Mouse (Mus musculus): ENCODE measurements around the gene Cdcp2. TPM values are rescaled to one million over a fixed set of nuclear protein-coding genes. Genes with fewer than 3 reads are reported as not detected.

Cdcp2 gene
- not detected for total RNA-seq (2021)
- long read RNA-seq: 0 reads

DNA sequence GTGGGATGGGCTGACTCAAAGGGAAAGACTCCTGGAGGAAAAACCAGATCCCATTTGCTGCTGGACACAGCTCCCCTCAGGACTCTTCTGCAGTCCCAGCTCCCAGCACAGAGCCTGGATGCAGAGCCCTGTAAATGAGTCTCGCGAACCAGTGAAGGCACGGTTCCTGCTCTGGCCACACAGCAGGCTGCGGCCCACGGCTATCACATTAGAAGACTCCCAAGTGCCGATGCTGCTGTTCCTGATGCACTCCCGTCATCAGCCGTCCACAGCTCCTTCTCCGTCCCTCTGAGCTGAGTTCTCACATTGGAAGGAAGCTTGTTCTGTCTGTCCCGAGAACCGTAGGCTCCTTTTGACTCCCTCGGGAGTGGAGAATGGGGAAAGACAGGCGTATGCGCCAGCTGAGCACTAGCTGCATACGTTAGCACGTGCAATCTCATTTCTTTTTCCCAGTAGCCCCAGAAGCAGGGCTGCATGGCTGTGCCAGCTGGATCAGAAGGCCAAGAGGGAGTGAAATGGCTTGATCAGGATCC, at the start of gene Cdcp2:
Cdcp2 (plus strand) TSS at position 51 of the 533 bp plus-strand sequence.
- no peak for DNase-seq (ENCODE audit: low spot score in 2 of 2)

DNA sequence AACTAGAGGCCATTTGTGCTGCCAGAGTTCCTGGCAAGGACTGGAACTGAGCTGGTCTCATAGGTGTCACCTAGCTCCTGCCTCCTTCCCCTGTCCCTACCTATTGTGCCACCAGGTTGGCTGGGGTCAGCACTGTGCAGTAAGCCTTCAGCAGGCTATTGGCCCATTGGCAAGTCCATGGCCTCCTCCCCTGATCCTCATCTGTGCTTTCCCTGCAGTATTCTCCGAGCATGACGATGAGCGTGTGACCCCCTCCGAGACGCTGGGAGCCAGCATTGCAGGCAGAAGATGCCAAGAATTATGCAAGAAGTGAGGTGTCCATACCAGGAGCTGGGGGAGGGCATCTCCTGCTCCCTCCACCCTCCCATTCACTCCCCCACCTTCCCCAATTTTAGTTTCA, 48.9 kb upstream of the Cdcp2 start:
- DNase-seq (ENCODE audit: low spot score in 2 of 2): no peak

DNA sequence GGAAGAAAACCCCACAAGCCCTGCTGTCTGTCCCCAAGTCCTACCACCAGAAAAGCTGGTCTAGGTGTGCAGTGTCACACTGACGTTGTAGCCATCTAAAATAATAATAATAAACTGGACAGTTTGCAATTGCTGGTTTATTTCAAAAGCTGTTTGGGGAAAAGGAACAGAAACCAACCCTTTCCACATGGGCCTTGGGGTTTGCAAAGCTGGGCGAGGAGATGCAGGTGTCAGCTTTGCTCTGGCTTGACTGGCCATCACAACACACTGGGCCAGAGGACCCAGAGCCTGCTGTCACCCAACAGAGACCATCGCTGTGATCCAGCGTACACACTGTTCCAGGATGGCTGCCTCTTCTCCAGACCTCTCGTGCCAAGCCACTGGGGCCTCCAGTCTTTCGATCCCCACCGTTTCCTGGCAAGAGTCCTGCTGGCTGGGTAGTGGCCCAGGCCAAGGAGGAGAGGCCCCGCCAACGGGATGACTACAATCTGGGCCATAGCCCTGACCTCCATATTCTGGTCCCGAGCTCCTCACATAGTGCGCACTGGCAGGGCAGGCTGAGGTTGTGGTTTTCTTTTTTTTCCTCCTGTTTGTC, 48.0 kb upstream of the Cdcp2 start:
- DNase-seq (ENCODE audit: low spot score in 2 of 2): peak in 1 of 2 experiments; percentile 52

DNA sequence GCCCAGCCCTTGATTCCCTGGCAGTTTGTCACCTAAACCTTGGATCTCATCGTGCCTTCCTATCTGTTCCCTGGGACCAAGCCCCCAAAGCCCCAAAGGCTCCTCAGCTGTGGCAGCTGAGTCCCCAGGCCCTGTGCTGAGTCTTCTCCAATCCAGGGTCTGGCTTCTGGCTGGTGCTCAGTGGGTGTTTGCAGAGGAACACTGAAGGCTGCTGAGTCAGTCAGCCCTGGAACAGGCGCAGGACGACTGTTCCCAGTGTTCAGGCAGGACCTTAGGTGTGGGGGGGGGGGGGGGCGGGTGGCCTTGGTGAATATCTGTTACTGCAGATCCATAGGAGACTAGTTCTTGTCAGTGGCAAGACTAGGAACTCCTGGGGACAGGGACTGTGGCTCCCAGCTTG, 44.8 kb upstream of the Cdcp2 start:
- DNase-seq (ENCODE audit: low spot score in 2 of 2): no peak

DNA sequence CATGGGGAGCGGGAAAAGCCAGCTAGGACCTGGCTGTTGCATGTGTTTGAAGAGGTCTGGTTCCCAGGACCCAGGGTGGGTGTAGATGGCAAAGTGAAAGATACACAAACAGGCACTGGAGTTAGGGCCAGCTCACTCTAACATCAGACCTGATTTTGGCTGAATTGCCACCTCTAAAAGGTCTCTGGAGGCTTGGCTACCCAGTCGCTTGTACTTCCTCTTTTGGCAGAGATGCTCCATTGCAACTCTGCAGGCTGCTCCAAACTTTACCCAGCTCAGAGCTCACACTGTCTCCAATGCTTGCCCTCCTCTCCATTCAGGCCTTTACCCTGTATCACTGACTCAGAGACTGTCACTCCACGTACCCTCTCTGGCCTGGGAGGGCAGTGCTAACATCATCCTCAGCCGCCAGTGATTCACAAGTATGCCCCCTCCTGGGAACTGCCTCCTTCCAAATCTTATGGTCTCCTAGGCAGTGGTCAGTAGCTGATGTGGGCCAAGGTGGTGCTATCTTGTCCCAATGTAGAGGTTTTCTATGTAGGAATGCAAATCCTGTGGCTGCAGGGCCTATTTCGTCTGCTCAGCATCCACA, 43.6 kb upstream of the Cdcp2 start:
- DNase-seq (ENCODE audit: low spot score in 2 of 2): no peak

DNA sequence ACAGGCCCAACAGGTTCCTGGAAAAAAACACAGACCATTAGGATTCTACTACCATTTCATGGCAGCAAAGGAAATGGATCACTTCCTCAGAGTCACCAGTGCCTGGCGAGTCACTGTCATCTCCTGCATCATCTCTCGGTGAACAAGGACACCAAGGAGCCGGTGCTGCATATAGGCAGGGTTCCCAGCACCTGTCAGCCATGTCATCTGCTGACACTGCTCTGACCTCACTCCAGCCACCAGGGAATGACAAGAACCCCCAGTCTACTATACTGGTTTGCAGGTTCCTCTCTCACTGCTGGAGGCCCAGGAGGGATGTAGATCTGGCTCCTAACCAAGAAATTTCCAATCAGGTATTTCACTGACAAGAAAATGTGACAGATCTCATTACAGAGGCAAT, 40.6 kb upstream of the Cdcp2 start:
- DNase-seq (ENCODE audit: low spot score in 2 of 2): no peak

DNA sequence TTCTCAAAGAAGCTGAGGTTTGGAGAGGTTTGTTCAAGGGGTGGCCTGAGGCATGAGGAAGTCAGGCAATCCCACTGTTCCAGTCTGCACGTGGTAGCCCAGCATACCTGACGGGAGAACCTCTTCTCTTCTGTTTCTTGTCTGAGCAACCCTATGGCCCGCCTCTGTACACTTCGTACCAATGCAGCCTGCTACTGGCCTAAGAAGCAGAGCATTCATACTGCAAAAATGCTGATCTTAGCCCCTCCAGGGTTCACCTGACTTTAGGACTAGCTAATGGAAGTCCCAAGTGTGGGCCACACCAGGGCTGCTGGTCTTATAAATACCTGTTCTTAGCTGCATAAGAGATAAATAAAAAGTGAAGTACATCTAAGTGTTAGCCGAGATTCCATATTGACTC, 38.3 kb upstream of the Cdcp2 start:
- no peak for DNase-seq (ENCODE audit: low spot score in 2 of 2)

DNA sequence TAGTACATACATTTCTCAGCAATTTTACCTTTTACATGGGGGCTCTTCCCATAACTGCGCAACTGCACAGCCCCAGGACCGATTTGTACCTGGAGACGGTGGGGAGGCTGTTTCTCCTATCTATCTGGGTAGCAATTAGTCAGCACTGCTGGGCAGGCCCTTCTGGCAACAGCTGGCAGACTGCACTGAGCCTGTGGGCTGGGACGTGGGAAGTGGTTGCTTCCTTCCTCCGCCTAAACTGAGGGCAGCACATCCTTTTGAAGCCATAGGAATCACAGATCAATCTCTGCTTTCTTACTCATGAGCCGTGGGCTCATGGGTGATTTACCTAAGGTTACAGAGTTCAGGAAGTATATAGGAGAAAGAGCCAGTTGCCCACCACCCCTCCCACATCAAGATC, 37.9 kb upstream of the Cdcp2 start:
- DNase-seq (ENCODE audit: low spot score in 2 of 2): no peak

DNA sequence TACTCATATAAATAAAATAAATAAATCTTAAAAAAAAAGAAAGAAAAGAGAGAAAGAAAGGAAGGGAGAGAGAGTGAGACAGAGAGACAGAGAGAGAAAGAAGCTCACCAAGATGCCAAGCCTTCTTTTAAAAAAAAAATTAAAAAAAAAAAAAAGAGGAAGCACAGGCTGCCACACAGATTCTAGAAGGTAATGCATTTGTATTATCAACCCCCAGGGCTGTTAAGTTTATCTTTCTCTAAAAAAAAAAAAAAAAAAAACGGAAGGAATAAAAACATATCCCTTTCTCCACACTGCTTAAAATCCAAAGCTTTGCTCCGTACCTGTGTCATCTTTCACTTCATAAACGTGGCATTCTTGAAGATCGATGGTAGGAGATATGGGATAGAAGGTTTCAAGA, 35.1 kb upstream of the Cdcp2 start:
- no peak for DNase-seq (ENCODE audit: low spot score in 2 of 2)

DNA sequence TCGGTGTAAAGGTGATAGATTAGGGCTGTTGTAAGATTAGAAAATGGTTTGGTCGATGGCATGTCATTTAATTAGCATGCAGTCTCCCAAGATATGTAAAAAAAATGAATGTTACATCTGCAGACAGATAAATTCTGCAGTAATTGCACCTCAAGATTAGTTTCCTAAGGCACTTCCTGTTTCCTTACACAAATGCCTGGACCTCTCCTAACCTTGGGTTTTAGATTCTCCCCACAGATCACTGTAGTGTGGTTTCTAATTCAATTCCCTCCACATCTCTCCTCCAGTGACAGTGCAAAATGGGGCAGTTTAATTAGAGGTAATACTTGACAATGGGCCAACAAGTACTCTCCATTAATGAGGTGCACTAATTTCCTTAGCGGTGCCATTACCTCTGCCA, 33.5 kb upstream of the Cdcp2 start:
- DNase-seq (ENCODE audit: low spot score in 2 of 2): no peak

DNA sequence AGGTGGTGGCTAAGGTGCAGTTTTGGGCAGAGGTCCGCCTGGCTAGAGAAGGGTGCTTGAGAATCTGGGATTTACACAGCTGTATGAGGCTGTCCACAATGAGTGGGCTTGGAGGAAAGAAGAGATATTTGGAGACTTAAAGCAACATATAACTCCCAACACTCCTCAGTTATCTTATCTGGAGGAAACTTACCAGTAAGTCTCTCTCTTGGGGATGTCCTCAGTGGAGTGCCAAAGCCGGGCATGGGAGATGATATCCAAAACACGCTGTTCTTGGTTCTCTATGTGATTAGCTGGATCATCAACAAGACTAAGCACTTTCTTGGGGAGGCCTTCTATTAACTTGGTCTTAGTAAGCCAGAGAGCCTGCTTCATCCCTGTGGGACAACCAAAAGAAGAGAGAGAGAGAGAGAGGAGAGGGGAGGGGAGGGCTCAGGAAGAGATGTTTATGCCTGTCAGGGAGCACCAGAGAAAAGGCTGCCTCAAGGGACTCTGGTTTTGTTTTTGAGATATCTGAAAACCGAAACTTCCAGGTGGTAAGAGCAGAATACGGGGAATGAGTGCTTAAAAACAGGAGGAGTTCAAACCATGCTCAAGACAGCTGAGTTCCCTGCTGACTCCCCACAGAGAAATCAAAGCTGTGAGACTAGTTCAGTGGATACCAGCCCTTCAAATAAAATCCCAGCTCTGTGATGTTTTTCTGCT, 32.1 kb upstream of the Cdcp2 start:
- no peak for DNase-seq (ENCODE audit: low spot score in 2 of 2)

DNA sequence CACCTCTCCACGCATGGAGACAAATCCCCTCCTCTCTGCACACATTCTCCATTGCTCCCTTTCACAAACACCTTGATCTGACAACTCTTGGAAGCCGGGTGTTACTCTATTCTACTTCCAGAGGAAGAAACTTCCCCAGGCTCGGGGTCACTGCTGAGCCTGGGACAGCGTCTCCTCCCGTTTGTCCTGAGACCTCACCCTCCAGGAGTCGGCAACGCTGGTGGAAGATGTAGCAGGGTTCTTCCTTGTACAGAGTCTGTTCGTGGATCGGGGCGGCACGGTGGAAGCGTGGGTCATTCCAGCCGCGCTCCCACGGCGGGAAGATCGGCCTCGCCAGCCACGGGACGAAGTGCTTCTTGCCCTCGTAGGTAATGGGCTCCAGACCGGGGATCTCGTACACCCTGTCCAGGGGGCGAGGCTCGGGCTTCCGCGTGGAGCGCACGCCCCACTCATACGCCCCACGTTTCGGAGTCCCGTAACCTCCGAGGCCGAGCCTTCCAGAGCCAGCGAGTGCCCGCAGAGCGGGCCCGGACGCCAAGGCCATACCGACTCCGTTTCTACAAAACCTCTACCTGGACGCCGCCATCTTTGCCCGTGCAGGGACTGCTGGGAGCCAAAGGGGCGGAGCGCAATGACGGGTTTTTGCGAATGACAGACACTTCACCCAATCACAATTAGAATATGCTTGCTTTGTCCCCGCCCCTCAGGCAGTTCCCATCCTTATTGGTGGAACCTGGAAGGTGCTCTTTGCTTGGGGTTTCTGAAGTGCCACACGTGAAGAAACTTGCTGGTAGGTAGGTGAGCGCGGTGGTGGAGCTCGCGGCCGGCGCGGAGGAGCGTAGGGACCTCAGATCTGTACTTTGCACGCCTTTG, 30.2 kb upstream of the Cdcp2 start, which contains the start of the genes Mrpl37 and Cyb5rl:
Mrpl37 (minus strand) TSS at position 617 of the 873 bp plus-strand sequence.
Cyb5rl (plus strand) TSS at position 737 of the 873 bp plus-strand sequence.
- DNase-seq (ENCODE audit: low spot score in 2 of 2): peak; percentile 95 to 99

DNA sequence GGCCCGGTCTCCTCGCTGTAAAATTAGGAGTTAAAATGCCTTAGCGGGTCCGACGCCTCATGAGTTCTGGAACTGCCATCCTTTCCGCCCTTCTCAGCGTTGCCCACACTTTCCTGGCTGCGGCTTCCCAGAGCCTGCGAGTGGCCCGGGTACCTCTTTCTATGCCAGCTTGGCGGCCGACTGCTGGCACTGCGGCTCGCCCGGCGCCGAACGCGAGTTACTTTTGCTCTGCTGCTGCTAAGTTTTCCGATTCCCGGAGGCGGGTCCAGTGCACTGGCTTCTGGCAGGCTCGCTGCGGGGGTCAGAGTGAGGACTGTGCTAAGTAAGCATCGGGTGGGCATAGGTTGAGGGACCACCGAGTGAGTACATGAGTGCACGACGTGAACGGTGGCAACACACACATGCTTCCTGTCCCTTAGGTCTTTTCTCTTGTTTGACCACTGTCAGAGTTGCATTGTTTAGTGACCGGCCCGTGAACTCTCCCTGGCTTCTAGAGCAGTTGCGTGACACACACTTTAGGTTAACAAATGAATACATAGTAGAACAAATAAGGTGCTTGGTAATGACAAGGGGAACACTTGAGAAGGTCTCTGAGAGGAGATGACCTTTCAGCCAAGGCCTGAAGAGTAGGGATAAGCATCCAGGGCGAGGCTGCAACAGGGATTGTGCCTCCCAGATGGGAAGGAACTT, 29.4 kb upstream of the Cdcp2 start:
- DNase-seq (ENCODE audit: low spot score in 2 of 2): no peak

DNA sequence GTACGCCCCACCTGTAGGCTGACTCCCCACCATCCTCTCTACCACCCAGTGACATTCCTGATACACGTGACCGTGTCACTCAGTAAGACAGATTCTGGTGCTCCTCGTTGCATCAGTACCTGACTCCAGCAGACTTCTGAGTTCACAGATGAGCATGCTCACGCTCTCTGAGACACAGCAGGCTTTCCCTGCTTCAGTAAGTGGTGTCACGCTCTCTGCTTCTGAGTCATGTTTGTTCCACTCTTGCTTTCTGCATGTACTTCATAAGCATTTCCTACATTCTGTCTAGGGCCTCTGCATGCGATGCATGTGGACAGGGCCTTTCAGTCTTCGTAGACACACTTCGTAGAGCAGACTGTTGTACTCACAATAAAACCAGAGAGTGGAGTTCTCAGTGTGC, 24.3 kb upstream of the Cdcp2 start:
- DNase-seq (ENCODE audit: low spot score in 2 of 2): no peak

DNA sequence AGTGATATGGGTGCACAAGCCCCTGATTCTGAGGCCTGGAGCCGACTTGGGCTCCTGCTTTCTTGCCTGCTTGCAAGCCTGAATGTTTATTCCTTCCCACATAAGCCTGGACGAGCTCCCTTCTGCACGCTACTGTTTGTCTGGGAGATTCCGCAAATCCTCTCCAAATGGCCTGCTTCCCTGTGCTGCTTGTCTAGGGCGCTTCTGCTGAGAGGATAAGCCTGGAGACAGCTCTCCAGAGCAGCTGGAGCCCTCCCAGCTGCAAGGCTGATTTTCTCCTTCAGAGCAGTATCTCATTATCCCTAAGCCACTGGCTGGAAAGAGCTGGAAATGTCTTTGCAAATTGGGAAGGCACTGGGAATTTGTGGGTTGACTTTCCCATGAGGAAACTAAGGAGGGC, 21.2 kb upstream of the Cdcp2 start:
- DNase-seq (ENCODE audit: low spot score in 2 of 2): no peak

DNA sequence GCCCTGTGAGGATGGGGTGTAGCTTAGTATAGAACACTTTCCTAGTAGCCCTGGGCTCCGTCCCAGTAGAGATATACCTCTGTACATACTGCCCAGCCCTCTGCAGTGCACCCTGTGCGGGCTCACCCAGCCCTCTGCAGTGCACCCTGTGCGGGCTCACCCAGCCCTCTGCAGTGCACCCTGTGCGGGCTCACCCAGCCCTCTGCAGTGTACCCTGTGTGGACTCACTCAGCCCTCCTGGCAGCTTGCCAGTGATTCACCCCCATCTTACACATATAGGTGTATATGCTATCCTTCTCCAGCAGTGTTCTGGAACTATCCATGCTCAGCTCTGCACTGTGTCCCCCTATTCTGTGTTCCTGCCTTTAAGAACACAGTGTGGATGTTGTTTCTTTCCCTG, 17.8 kb upstream of the Cdcp2 start:
- DNase-seq (ENCODE audit: low spot score in 2 of 2): no peak

DNA sequence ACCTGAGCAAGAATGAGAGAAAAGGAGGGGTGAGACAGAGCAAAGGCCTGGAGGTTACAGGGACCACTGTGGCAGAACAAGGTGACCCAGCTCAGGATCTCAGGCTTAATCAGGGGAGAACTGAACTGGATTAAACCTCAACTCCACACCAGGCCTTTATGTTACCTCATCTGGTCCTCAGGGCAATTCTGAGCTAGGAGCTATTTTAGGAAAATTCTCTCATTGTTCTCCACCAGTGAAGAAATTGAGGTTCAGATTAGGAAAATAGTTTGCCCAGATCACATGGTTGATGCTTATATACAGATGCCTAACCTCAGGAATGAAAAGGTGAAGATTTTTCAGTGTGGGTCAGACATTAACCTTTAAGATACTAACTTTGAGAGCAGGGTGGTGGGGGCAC, 17.0 kb upstream of the Cdcp2 start:
- no peak for DNase-seq (ENCODE audit: low spot score in 2 of 2)

DNA sequence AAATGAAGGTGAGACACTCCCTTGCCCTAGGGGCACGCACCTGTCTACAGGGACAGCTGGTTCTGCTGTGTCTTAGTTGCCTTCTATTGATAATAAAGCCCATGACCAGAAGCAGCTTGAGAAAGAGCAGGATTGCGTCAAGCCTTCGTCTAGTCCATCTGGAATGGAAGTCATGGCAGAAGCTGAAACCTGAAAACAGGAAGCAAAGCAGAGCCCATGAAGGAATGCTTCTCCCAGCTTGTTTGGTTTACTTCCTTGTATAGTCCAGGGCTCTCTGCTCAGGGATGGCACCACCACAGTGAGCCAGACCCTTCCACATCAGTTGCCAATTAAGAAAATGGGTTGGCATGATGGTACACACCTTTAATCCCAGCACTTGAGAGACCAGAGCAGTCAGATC, 14.5 kb upstream of the Cdcp2 start:
- no peak for DNase-seq (ENCODE audit: low spot score in 2 of 2)

DNA sequence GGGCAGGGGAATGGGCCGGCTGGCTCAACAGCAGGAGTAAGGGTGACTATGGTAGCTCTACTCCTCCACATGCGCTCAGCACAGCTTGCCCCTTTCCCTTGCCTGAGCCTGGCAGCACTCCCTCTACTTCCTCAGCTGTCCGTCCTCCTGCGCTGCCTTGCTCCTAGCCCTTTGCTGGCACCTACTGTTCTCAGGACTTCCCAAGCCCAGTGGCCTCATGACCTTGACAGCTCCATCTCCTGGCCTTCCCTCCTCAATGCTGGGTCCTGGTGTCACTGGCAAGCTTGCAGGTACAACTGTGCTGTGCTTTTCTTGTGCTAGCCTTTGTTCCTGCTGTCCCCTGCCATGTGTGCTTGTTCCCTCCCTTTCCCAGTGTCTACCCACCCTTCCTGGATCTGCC, 13.6 kb upstream of the Cdcp2 start:
- no peak for DNase-seq (ENCODE audit: low spot score in 2 of 2)

DNA sequence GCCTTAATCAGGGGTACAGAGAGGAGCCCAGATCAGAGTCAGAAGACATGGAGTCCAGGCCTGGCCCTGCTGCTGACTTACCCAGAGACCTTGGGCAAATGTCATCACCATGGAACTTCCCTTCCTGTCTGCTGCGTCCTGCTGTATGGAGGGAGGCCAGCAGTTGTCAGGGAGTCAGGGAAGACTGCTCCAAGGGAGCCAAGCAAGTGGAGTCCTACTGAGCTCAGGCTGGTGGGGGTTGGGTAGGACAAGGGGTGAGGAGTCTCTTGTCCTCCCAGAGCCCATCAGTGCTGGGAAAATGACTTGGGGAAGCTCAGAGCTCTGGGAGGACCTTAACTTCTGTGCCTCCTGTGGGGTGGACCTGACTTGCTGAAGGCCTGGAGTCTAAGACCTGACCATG, 12.3 kb upstream of the Cdcp2 start:
- peak in 1 of 2 experiments; percentile 23 for DNase-seq (ENCODE audit: low spot score in 2 of 2)

DNA sequence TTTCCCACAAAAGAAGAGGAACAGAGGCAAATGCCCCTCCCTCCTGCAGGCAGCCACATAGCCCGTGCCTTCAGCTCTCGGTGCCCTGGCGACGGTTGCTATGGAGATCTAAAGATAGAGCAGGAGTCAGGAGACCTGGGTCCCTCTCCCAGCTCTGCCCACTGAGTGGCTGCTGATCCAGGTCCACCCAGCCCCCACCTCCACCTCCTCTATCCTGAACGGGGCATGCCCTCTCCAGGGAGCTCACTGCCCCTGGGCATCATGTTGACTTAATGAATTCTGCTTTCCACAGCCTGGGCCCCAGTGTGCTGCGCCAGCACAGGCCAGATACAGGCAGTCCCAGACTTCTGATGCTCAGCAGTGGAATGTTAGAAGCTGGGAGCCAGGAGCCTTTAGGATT, 11.8 kb upstream of the Cdcp2 start:
- DNase-seq (ENCODE audit: low spot score in 2 of 2): peak; percentile 77 to 84
